Mouse (Mus musculus): ENCODE data around the gene Gm4491.

Gene Gm4491

GRCm38 (mm10) chr14:57115823-57116544 lies at the start of gene Gm4491:
Gm4491 (minus strand) TSS chr14:57115883.
- no peak for DNase-seq (ENCODE audit: low read depth, low spot score)

- no peak for DNase-seq (ENCODE audit: low read depth, low spot score)
Observed at GRCm38 (mm10) chr14:57161833-57162232, 46.1 kb upstream of the Gm4491 start.

- no peak for DNase-seq (ENCODE audit: low read depth, low spot score)
Observed at GRCm38 (mm10) chr14:57161201-57161600, 45.5 kb upstream of the Gm4491 start.

GRCm38 (mm10) chr14:57154916-57155315 lies 39.2 kb upstream of the Gm4491 start:
- no peak for DNase-seq (ENCODE audit: low read depth, low spot score)

- no peak for DNase-seq (ENCODE audit: low read depth, low spot score)
Observed at GRCm38 (mm10) chr14:57145741-57146140, 30.1 kb upstream of the Gm4491 start.

GRCm38 (mm10) chr14:57135265-57135664 lies 19.6 kb upstream of the Gm4491 start:
- DNase-seq (ENCODE audit: low read depth, low spot score), result no peak

- no peak for DNase-seq (ENCODE audit: low read depth, low spot score)
Observed at GRCm38 (mm10) chr14:57133161-57133661, 17.5 kb upstream of the Gm4491 start, which contains the start of gene Gjb6. Gjb6 (minus strand) TSS chr14:57133611.

- no peak for DNase-seq (ENCODE audit: low read depth, low spot score)
Observed at GRCm38 (mm10) chr14:57127383-57127782, 11.7 kb upstream of the Gm4491 start.

GRCm38 (mm10) chr14:57122295-57122694 lies 6.6 kb upstream of the Gm4491 start:
- no peak for DNase-seq (ENCODE audit: low read depth, low spot score)

- DNase-seq (ENCODE audit: low read depth, low spot score), result peak; percentile 52
Observed at GRCm38 (mm10) chr14:57109194-57109593, 6.5 kb downstream of the Gm4491 start.

GRCm38 (mm10) chr14:57107916-57108315 lies 7.8 kb downstream of the Gm4491 start:
- no peak for DNase-seq (ENCODE audit: low read depth, low spot score)

GRCm38 (mm10) chr14:57107091-57107490 lies 8.6 kb downstream of the Gm4491 start:
- DNase-seq (ENCODE audit: low read depth, low spot score), result no peak

- no peak for DNase-seq (ENCODE audit: low read depth, low spot score)
Observed at GRCm38 (mm10) chr14:57105721-57106120, 10.0 kb downstream of the Gm4491 start.

GRCm38 (mm10) chr14:57105111-57105510 lies 10.6 kb downstream of the Gm4491 start:
- DNase-seq (ENCODE audit: low read depth, low spot score), result no peak

GRCm38 (mm10) chr14:57104106-57105023 lies 11.3 kb downstream of the Gm4491 start, which contains the start of gene Gjb2:
Gjb2 (minus strand) TSS chr14:57104702.
- no peak for DNase-seq (ENCODE audit: low read depth, low spot score)

GRCm38 (mm10) chr14:57103711-57104105 lies 12.0 kb downstream of the Gm4491 start:
- DNase-seq (ENCODE audit: low read depth, low spot score), result no peak

GRCm38 (mm10) chr14:57103121-57103520 lies 12.6 kb downstream of the Gm4491 start:
- DNase-seq (ENCODE audit: low read depth, low spot score), result no peak

GRCm38 (mm10) chr14:57101623-57102022 lies 14.1 kb downstream of the Gm4491 start:
- DNase-seq (ENCODE audit: low read depth, low spot score), result no peak

GRCm38 (mm10) chr14:57095855-57096254 lies 19.8 kb downstream of the Gm4491 start:
- no peak for DNase-seq (ENCODE audit: low read depth, low spot score)

- peak; percentile 64 for DNase-seq (ENCODE audit: low read depth, low spot score)
Observed at GRCm38 (mm10) chr14:57093029-57093428, 22.7 kb downstream of the Gm4491 start.

- no peak for DNase-seq (ENCODE audit: low read depth, low spot score)
Observed at GRCm38 (mm10) chr14:57090001-57090400, 25.7 kb downstream of the Gm4491 start.

GRCm38 (mm10) chr14:57089107-57089506 lies 26.6 kb downstream of the Gm4491 start:
- DNase-seq (ENCODE audit: low read depth, low spot score), result no peak
